Mouse (Mus musculus) neural tube, embryonic 11.5 days (tissue): ENCODE data around the gene Wtap. TPM values are rescaled to one million over a fixed set of nuclear protein-coding genes. Genes with fewer than 3 reads are reported as not detected.
"Not testable (repeated sequence)": the region's sequence is repeated elsewhere in the genome, so short reads cannot be mapped to it uniquely, and the experiment has no call there.

ENCODE experiments used
- ATAC-seq: fragments of 200-750 bp; cut with Nextera tagmentation; 2 replicates; pipeline ENCODE4 v1.8.0; 2017; ENCODE audit warnings: moderate number of reproducible peaks, mild to moderate bottlenecking, moderate TSS enrichment, moderate library complexity; ENCODE audit not compliant: insufficient read depth, low FRiP score, low TSS enrichment
- DNase-seq: peaks from one replicate; pipeline ENCODE4 v3.0.0-alpha.2; 2015; ENCODE audit warnings: low spot score
- H3K27ac ChIP-seq: fragments of 300-500 bp; sonication (generic); 2 replicates; pipeline ENCODE4 v1.5.1; 2014; ENCODE audit warnings: low read depth, mild to moderate bottlenecking, low read length
- H3K27me3 ChIP-seq: fragments of 300-500 bp; sonication (generic); 2 replicates; pipeline ENCODE4 v1.6.1; 2014; ENCODE audit warnings: mild to moderate bottlenecking, low read length, mixed read lengths; ENCODE audit not compliant: control insufficient read depth, insufficient read depth
- H3K36me3 ChIP-seq: fragments of 300-500 bp; sonication (generic); 2 replicates; pipeline ENCODE4 v1.6.1; 2014; ENCODE audit warnings: mild to moderate bottlenecking, low read length, moderate library complexity, mixed read lengths; ENCODE audit not compliant: control insufficient read depth, insufficient read depth
- H3K4me1 ChIP-seq: fragments of 300-500 bp; sonication (generic); 2 replicates; pipeline ENCODE4 v1.6.1; 2014; ENCODE audit warnings: low read length, mixed read lengths; ENCODE audit not compliant: control insufficient read depth, insufficient read depth
- H3K4me2 ChIP-seq: fragments of 300-500 bp; sonication (generic); 2 replicates; pipeline ENCODE4 v1.6.1; 2014; ENCODE audit warnings: low read depth, mild to moderate bottlenecking, moderate library complexity
- H3K4me3 ChIP-seq: fragments of 300-500 bp; sonication (generic); 2 replicates; pipeline ENCODE4 v1.5.1; 2014; ENCODE audit warnings: low read depth, low read length
- H3K9ac ChIP-seq: fragments of 300-500 bp; sonication (generic); 2 replicates; pipeline ENCODE4 v1.6.1; 2014; ENCODE audit warnings: mild to moderate bottlenecking, low read length
- H3K9me3 ChIP-seq: fragments of 300-500 bp; sonication (generic); 2 replicates; pipeline ENCODE4 v1.6.1; 2016; ENCODE audit warnings: low read length; ENCODE audit not compliant: control insufficient read depth
- WGBS: fragments of 180-500 bp; shearing (Covaris S2); extraction: QIAGEN DNeasy Blood & Tissue Kit; methylation state at CpG from one replicate; pipeline ENCODE4 v1.1.7; 2014; 5-methylcytosine and 5-hydroxymethylcytosine counted together
- polyA plus RNA-seq: library from polyadenylated mRNA; unstranded; fragments of >200 nt; fragmentation: Nextera tagmentation; extraction: Ambion mirVana; gene quantifications from 2 replicates; pipeline ENCODE4 v1.2.1, GENCODE M21; 2014

Gene Wtap
- polyA plus RNA-seq, 1 experiment from 2014 or later = 137 TPM

- not testable (repeated sequence) for H3K4me1 ChIP-seq, H3K4me3 ChIP-seq, H3K27ac ChIP-seq, DNase-seq, H3K27me3 ChIP-seq, ATAC-seq, H3K36me3 ChIP-seq, H3K9ac ChIP-seq, H3K9me3 ChIP-seq, H3K4me2 ChIP-seq
- 90% methylated on average over 5 of the region's 5 CpGs for WGBS
These were observed 62.4 kb downstream of the Wtap start for GRCm38 (mm10) chr17:12931576-12931975.

- no peak overlapping the region for H3K4me3 ChIP-seq
- H3K36me3 ChIP-seq = peaks cover 32% of the 10 kb centered on the region
These were observed 68.2 kb downstream of the Wtap start for GRCm38 (mm10) chr17:12925703-12926180.

GRCm38 (mm10) chr17:12925001-12925400 is 69.0 kb downstream of the Wtap start:
- DNase-seq (no peak), ATAC-seq (no peak)
- Histone ChIP-seq H3K36me3 (peaks cover 35% of the 10 kb centered on the region), H3K9me3 (no peaks in the 10 kb centered on the region), H3K4me1 (no peaks in the 10 kb centered on the region), H3K27me3 (no peaks in the 10 kb centered on the region), H3K9ac (no peak overlapping the region), H3K4me3 (no peak overlapping the region), H3K4me2 (no peak overlapping the region), H3K27ac (no peak overlapping the region)
- 91% methylated on average over 3 of the region's 3 CpGs for WGBS

More at GRCm38 (mm10) chr17:12925703-12926180, 68.2 kb downstream of the Wtap start:
- Histone ChIP-seq H3K27ac (no peak overlapping the region), H3K27me3 (no peaks in the 10 kb centered on the region), H3K9ac (no peak overlapping the region), H3K9me3 (no peaks in the 10 kb centered on the region), H3K4me1 (no peaks in the 10 kb centered on the region), H3K4me2 (no peak overlapping the region)
- DNase-seq (no peak), ATAC-seq (no peak)
- 88% methylated on average over 8 of the region's 8 CpGs for WGBS

DNA sequence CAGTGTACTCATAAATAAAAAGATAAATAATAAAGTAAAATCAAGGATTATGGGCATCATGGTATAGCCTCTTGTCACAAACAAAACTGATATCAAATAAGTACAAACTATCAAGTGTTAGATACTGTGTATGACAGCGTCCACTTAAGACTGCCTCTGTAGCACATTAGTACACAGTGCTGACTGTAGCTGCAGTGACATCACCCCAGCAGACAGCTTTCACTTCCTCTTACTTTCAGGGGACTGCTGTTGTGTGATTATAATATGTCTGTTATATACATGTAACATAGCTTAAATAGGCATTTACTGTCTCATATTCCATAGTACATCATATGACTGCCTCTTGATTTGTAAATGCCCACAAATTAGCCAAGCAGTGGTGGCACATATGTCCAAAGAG is 72.9 kb downstream of the Wtap start:
- no peak for ATAC-seq
- Histone ChIP-seq H3K9ac (no peak overlapping the region), H3K27ac (no peak overlapping the region), H3K27me3 (no peaks in the 10 kb centered on the region), H3K4me3 (no peak overlapping the region), H3K36me3 (peaks cover 37% of the 10 kb centered on the region), H3K9me3 (no peaks in the 10 kb centered on the region), H3K4me1 (no peaks in the 10 kb centered on the region; the same call in 1 of the 2 replicates), H3K4me2 (no peak overlapping the region)
- 93% methylated on average over 1 of the region's 1 CpGs for WGBS
- DNase-seq = no peak

Other genes with a start within 250 kb of the Wtap start
- 24.1 and 24.4 TPM in 2 replicates for gene Igf2r, start 224.5 kb downstream of the Wtap start, polyA plus RNA-seq
- 0.19 and 0.28 TPM in 2 replicates for gene Mas1, start 126.0 kb downstream of the Wtap start, polyA plus RNA-seq
- not detected in 2 replicates for gene Mrgprh, start 118.1 kb downstream of the Wtap start, polyA plus RNA-seq
- gene Pnldc1, start 83.9 kb downstream of the Wtap start, polyA plus RNA-seq = 1.2 and 2.9 TPM in 2 replicates
- gene Tcp1, start 78.5 kb downstream of the Wtap start, polyA plus RNA-seq = 530 and 560 TPM in 2 replicates
- 159 TPM in 2 replicates for gene Mrpl18, start 77.8 kb downstream of the Wtap start, polyA plus RNA-seq
- gene Acat3, start 53.6 kb downstream of the Wtap start, polyA plus RNA-seq = 0.42 and 1.0 TPM in 2 replicates
- 332 and 361 TPM in 2 replicates for gene Acat2, start 33.4 kb downstream of the Wtap start, polyA plus RNA-seq
- 114 and 116 TPM in 2 replicates for gene Sod2, start 12.7 kb upstream of the Wtap start, polyA plus RNA-seq
- gene Gpr31b, start 58.1 kb upstream of the Wtap start, polyA plus RNA-seq = not detected in 2 replicates
- gene Tcp10b, start 66.9 kb upstream of the Wtap start, polyA plus RNA-seq = 0.16 TPM in 1 of 2 replicates, not detected in the other
- not detected in 2 replicates for gene Unc93a, start 137.6 kb upstream of the Wtap start, polyA plus RNA-seq
- gene Smok2a, start 227.0 kb upstream of the Wtap start, polyA plus RNA-seq = not detected in 2 replicates
- not detected in 2 replicates for gene Smok2b, start 236.1 kb upstream of the Wtap start, polyA plus RNA-seq